Mouse (Mus musculus): Measurements from ENCODE around the gene Sel1l3. TPM values are rescaled to one million over a fixed set of nuclear protein-coding genes. Genes with fewer than 3 reads are reported as not detected.

Sel1l3 gene
- polyA plus RNA-seq, 1 experiment = not detected

DNA sequence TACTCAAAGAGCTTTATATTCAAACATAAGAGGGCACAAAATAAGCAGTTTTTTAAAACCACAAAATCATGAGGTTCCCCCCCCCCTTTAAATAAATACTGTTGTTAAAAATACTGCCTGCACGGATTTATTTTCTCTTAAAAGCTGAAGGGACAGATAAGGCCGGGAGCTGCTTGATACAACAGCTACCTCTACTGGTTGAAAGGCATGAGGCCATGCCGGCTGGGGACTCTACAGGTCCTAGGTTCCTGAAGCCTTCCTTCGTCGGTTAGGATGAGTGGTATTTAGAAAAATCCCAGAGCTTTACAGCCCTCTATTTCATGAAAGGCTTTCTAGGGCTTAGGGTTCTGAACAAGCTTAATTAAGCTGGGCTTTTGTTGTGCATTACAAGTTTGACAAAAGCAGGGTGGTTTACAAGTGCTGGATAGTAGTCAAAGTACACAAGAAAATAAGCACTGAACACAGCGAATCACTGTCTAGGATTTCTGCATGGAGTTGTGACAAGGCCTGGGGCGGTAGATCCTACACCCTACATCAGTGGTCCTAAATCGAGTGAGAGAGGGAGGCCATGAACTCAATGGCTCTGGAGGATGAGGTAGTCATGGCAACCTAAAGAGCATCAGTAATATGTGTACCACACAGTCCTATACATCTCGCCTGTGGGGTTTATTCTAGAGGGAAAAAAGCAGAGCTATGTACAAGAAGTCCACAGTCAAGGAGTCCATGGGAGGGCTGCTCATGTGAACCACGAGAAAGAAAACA lies 90.0 kb downstream of the Sel1l3 start:
- H3K27ac ChIP-seq (ENCODE audit: insufficient read depth, low read depth, low read length) = no peak overlapping the region
- peaks cover 2% of the 10 kb centered on the region; the same call in 1 of the 2 replicates for H3K4me1 ChIP-seq (ENCODE audit: control insufficient read depth, insufficient read depth, low read length)
- TF ChIP-seq POLR2A (IDR thresholded peaks at IDR 0.05; ENCODE audit: insufficient read depth, low read depth, low read length) = no peak
- no peak for TF ChIP-seq CTCF (IDR thresholded peaks at IDR 0.05; ENCODE audit: insufficient read depth, low read depth, low read length)
- H3K4me3 ChIP-seq (ENCODE audit: insufficient read depth, low read depth, low read length) = no peak overlapping the region
- WGBS = 15% methylated on average over 10 of the region's 10 CpGs

GRCm38 (mm10) chr5:53119689-53120088 lies 94.0 kb downstream of the Sel1l3 start:
- WGBS = 51% methylated on average over 3 of the region's 3 CpGs
- Histone ChIP-seq H3K27ac (ENCODE audit: insufficient read depth, low read depth, low read length) (no peak overlapping the region), H3K4me1 (ENCODE audit: control insufficient read depth, insufficient read depth, low read length) (peaks cover 2% of the 10 kb centered on the region; the same call in 1 of the 2 replicates), H3K4me3 (ENCODE audit: insufficient read depth, low read depth, low read length) (no peak overlapping the region)
- TF ChIP-seq POLR2A (IDR thresholded peaks at IDR 0.05; ENCODE audit: insufficient read depth, low read depth, low read length) (no peak), CTCF (IDR thresholded peaks at IDR 0.05; ENCODE audit: insufficient read depth, low read depth, low read length) (no peak)

- no peak for TF ChIP-seq CTCF (IDR thresholded peaks at IDR 0.05; ENCODE audit: insufficient read depth, low read depth, low read length)
- TF ChIP-seq POLR2A (IDR thresholded peaks at IDR 0.05; ENCODE audit: insufficient read depth, low read depth, low read length) = no peak
- 89% methylated on average over 8 of the region's 8 CpGs for WGBS
These were observed 95.5 kb downstream of the Sel1l3 start for GRCm38 (mm10) chr5:53118212-53118611.

GRCm38 (mm10) chr5:53114616-53115267 lies 99.0 kb downstream of the Sel1l3 start:
- no peaks in the 10 kb centered on the region; the same call in 1 of the 2 replicates for H3K4me1 ChIP-seq (ENCODE audit: control insufficient read depth, insufficient read depth, low read length)
- no peak overlapping the region for H3K27ac ChIP-seq (ENCODE audit: insufficient read depth, low read depth, low read length)
- H3K4me3 ChIP-seq (ENCODE audit: insufficient read depth, low read depth, low read length) = no peak overlapping the region
- TF ChIP-seq POLR2A (IDR thresholded peaks at IDR 0.05; ENCODE audit: insufficient read depth, low read depth, low read length) (no peak), CTCF (IDR thresholded peaks at IDR 0.05; ENCODE audit: insufficient read depth, low read depth, low read length) (no peak)
- WGBS = 83% methylated on average over 12 of the region's 12 CpGs

More at GRCm38 (mm10) chr5:53118212-53118611, 95.5 kb downstream of the Sel1l3 start:
- no peak overlapping the region for H3K27ac ChIP-seq (ENCODE audit: insufficient read depth, low read depth, low read length)
- peaks cover 2% of the 10 kb centered on the region; the same call in 1 of the 2 replicates for H3K4me1 ChIP-seq (ENCODE audit: control insufficient read depth, insufficient read depth, low read length)
- H3K4me3 ChIP-seq (ENCODE audit: insufficient read depth, low read depth, low read length) = no peak overlapping the region

GRCm38 (mm10) chr5:53112942-53113341 lies 100.8 kb downstream of the Sel1l3 start:
- Histone ChIP-seq H3K27ac (ENCODE audit: insufficient read depth, low read depth, low read length) (no peak overlapping the region), H3K4me1 (ENCODE audit: control insufficient read depth, insufficient read depth, low read length) (no peaks in the 10 kb centered on the region; the same call in 1 of the 2 replicates), H3K4me3 (ENCODE audit: insufficient read depth, low read depth, low read length) (no peak overlapping the region)
- 96% methylated on average over 5 of the region's 5 CpGs for WGBS
- TF ChIP-seq CTCF (IDR thresholded peaks at IDR 0.05; ENCODE audit: insufficient read depth, low read depth, low read length) (no peak), POLR2A (IDR thresholded peaks at IDR 0.05; ENCODE audit: insufficient read depth, low read depth, low read length) (no peak)

- Histone ChIP-seq H3K4me1 (ENCODE audit: control insufficient read depth, insufficient read depth, low read length) (no peaks in the 10 kb centered on the region; the same call in 1 of the 2 replicates), H3K4me3 (ENCODE audit: insufficient read depth, low read depth, low read length) (no peak overlapping the region), H3K27ac (ENCODE audit: insufficient read depth, low read depth, low read length) (no peak overlapping the region)
- no peak for TF ChIP-seq CTCF (IDR thresholded peaks at IDR 0.05; ENCODE audit: insufficient read depth, low read depth, low read length)
- WGBS = 48% methylated on average over 5 of the region's 5 CpGs
These were observed 102.7 kb downstream of the Sel1l3 start for GRCm38 (mm10) chr5:53111036-53111435.

- H3K27ac ChIP-seq (ENCODE audit: insufficient read depth, low read depth, low read length) = no peak overlapping the region
- H3K4me1 ChIP-seq (ENCODE audit: control insufficient read depth, insufficient read depth, low read length) = no peaks in the 10 kb centered on the region; the same call in 1 of the 2 replicates
- H3K4me3 ChIP-seq (ENCODE audit: insufficient read depth, low read depth, low read length) = no peak overlapping the region
- TF ChIP-seq CTCF (IDR thresholded peaks at IDR 0.05; ENCODE audit: insufficient read depth, low read depth, low read length) = no peak
- TF ChIP-seq POLR2A (IDR thresholded peaks at IDR 0.05; ENCODE audit: insufficient read depth, low read depth, low read length) = no peak
- 73% methylated on average over 4 of the region's 4 CpGs for WGBS
These were observed 103.5 kb downstream of the Sel1l3 start for GRCm38 (mm10) chr5:53110225-53110624.

GRCm38 (mm10) chr5:53108668-53109067 lies 105.1 kb downstream of the Sel1l3 start:
- H3K4me3 ChIP-seq (ENCODE audit: insufficient read depth, low read depth, low read length) = no peak overlapping the region
- WGBS = 72% methylated on average over 1 of the region's 1 CpGs
- H3K27ac ChIP-seq (ENCODE audit: insufficient read depth, low read depth, low read length) = no peak overlapping the region
- TF ChIP-seq POLR2A (IDR thresholded peaks at IDR 0.05; ENCODE audit: insufficient read depth, low read depth, low read length) (no peak), CTCF (IDR thresholded peaks at IDR 0.05; ENCODE audit: insufficient read depth, low read depth, low read length) (no peak)
- H3K4me1 ChIP-seq (ENCODE audit: control insufficient read depth, insufficient read depth, low read length) = no peaks in the 10 kb centered on the region; the same call in 1 of the 2 replicates

GRCm38 (mm10) chr5:53108026-53108425 lies 105.7 kb downstream of the Sel1l3 start:
- WGBS = 82% methylated on average over 9 of the region's 9 CpGs
- H3K4me3 ChIP-seq (ENCODE audit: insufficient read depth, low read depth, low read length) = no peak overlapping the region
- TF ChIP-seq POLR2A (IDR thresholded peaks at IDR 0.05; ENCODE audit: insufficient read depth, low read depth, low read length) (no peak), CTCF (IDR thresholded peaks at IDR 0.05; ENCODE audit: insufficient read depth, low read depth, low read length) (no peak)
- H3K27ac ChIP-seq (ENCODE audit: insufficient read depth, low read depth, low read length) = no peak overlapping the region
- no peaks in the 10 kb centered on the region; the same call in 1 of the 2 replicates for H3K4me1 ChIP-seq (ENCODE audit: control insufficient read depth, insufficient read depth, low read length)
